Mouse (Mus musculus) midbrain, embryonic 11.5 days (tissue): ENCODE measurements at regions not wholly inside any gene's neighbourhood (a gene's known extent, or its start where the extent isn't known, plus 50 kb on each side); places are given as distances from the start of the nearest gene placed in this dataset.

Experiments
- ATAC-seq: fragments of 200-750 bp; cut with Nextera tagmentation; 2 replicates; pipeline ENCODE4 v1.8.0; 2017; ENCODE audit warnings: moderate TSS enrichment, moderate library complexity; ENCODE audit not compliant: low FRiP score
- DNase-seq: peaks from one replicate; pipeline ENCODE4 v3.0.0; 2015; ENCODE audit warnings: low spot score; ENCODE audit errors: missing footprints
- H3K27ac ChIP-seq: fragments of 300-500 bp; sonication (generic); 2 replicates; pipeline ENCODE4 v1.5.1; 2014; ENCODE audit warnings: low read depth, low read length
- H3K27me3 ChIP-seq: fragments of 300-500 bp; sonication (generic); 2 replicates; pipeline ENCODE4 v1.6.1; 2014; ENCODE audit warnings: mild to moderate bottlenecking, low read length, moderate library complexity, mixed read lengths; ENCODE audit not compliant: control insufficient read depth, insufficient read depth
- H3K36me3 ChIP-seq: fragments of 300-500 bp; sonication (generic); 2 replicates; pipeline ENCODE4 v1.6.1; 2014; ENCODE audit warnings: mild to moderate bottlenecking, low read length, moderate library complexity, mixed read lengths; ENCODE audit not compliant: control insufficient read depth, insufficient read depth
- H3K4me1 ChIP-seq: fragments of 300-500 bp; sonication (generic); 2 replicates; pipeline ENCODE4 v1.6.1; 2014; ENCODE audit warnings: low read length; ENCODE audit not compliant: control insufficient read depth, insufficient read depth
- H3K4me2 ChIP-seq: fragments of 300-500 bp; sonication (generic); 2 replicates; pipeline ENCODE4 v1.6.1; 2014; ENCODE audit warnings: mild to moderate bottlenecking, moderate library complexity
- H3K4me3 ChIP-seq: fragments of 300-500 bp; sonication (generic); 2 replicates; pipeline ENCODE4 v1.5.1; 2014; ENCODE audit warnings: low read depth, low read length
- H3K9ac ChIP-seq: fragments of 300-500 bp; sonication (generic); 2 replicates; pipeline ENCODE4 v1.6.1; 2014; ENCODE audit warnings: low read length
- H3K9me3 ChIP-seq: fragments of 300-500 bp; sonication (generic); 2 replicates; pipeline ENCODE4 v1.6.1; 2016; ENCODE audit warnings: low read length; ENCODE audit not compliant: control insufficient read depth
- WGBS: fragments of 180-500 bp; shearing (Covaris S2); extraction: QIAGEN DNeasy Blood & Tissue Kit; methylation state at CpG from one replicate; pipeline ENCODE4 v1.1.7; 2014; 5-methylcytosine and 5-hydroxymethylcytosine counted together

DNA sequence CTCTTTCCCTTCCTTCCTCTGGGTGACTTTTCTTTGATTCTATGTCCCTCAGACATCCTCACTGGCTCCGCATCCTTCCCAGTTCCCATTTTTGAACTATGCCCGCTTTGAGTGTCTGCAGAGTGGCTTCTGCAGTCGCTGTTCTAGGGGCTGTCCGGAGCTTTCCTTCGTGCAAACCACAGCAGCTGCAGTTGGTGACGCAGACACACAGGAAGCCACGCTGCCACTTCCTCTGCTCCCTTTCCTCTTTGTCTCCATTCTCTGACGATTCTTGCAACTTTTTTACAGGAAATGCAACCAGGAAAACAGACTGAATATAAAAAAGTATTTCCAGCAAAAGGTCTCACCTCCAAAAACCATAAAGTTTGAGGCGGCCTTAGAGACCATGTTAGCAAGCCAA is 191.0 kb upstream of the Tgfbr2 start:
- WGBS: 84% methylated on average over 9 of the region's 9 CpGs
- no peak for ATAC-seq
- no peaks in the 10 kb centered on the region for H3K4me1 ChIP-seq

DNA sequence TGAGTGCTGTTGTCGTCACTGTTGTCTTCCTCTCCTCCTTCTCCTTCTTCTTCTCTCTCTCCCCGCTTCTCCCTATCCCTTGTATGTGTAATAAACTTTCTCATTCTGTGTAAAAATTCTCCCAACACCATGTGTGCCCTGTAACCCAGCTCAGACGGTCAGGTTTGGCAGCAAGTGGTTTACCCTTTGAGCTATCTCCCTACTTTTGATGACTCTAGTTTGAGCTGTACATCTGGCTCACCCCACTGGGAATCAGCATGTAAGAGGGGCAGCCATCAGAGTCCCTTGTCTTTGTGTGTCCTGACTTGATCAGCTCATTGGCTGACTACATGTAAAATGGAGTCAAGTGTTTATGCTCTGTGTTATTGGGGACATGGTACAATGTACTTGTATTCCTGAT is 190.5 kb upstream of the Tgfbr2 start:
- Histone ChIP-seq H3K36me3 (no peaks in the 10 kb centered on the region), H3K4me3 (no peak overlapping the region), H3K4me1 (no peaks in the 10 kb centered on the region), H3K9me3 (no peaks in the 10 kb centered on the region; the same call in 1 of the 2 replicates), H3K4me2 (no peak overlapping the region), H3K27ac (no peak overlapping the region), H3K27me3 (no peaks in the 10 kb centered on the region), H3K9ac (no peak overlapping the region)
- 73% methylated on average over 3 of the region's 3 CpGs for WGBS
- ATAC-seq: no peak
- DNase-seq: peak; percentile 56

More for the DNA sequence above, 191.0 kb upstream of the Tgfbr2 start:
- Histone ChIP-seq H3K27ac (no peak overlapping the region), H3K9me3 (no peaks in the 10 kb centered on the region; the same call in 1 of the 2 replicates), H3K4me3 (no peak overlapping the region), H3K27me3 (no peaks in the 10 kb centered on the region), H3K4me2 (no peak overlapping the region), H3K36me3 (no peaks in the 10 kb centered on the region), H3K9ac (no peak overlapping the region)
- DNase-seq: peak; percentile 44

DNA sequence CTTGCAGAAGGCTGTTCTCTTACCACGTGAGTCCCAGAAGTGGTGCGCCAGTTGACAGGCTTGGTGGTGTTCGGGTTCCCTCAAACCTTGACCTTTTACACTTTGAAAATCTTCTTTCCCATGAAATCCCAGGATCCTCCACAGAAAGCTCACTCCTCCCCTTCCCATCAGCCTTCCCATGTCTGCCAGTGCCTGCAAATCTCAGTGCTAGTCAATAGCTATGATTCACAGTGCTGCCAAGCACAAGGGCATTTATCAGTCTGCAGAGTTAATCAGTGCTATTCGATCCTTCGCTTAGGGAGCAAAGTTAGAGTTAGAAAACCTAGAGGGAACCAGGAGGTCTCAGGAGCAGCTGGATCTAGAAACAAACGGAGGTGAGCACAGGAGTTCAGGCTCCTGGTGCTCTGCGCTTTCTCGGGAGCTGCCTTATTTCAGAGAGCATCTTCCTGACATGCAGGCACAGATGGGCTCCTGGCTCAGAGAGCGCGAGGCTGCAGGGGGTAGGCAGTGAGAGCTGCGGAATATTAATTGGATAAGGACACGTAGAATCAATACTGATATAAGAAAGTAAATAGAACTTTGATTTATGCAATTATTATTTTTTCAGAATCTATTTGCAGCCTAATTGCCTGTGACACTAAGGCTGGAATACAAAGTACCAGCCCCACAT is 190.0 kb upstream of the Tgfbr2 start:
- DNase-seq (peak; percentile 75), ATAC-seq (no peak)
- H3K9me3 ChIP-seq: no peaks in the 10 kb centered on the region; the same call in 1 of the 2 replicates
- no peaks in the 10 kb centered on the region for H3K36me3 ChIP-seq
- H3K4me2 ChIP-seq: no peak overlapping the region
- H3K9ac ChIP-seq: no peak overlapping the region
- 77% methylated on average over 12 of the region's 12 CpGs for WGBS
- no peak overlapping the region for H3K4me3 ChIP-seq
- H3K27me3 ChIP-seq: no peaks in the 10 kb centered on the region
- H3K4me1 ChIP-seq: no peaks in the 10 kb centered on the region
- no peak overlapping the region for H3K27ac ChIP-seq

DNA sequence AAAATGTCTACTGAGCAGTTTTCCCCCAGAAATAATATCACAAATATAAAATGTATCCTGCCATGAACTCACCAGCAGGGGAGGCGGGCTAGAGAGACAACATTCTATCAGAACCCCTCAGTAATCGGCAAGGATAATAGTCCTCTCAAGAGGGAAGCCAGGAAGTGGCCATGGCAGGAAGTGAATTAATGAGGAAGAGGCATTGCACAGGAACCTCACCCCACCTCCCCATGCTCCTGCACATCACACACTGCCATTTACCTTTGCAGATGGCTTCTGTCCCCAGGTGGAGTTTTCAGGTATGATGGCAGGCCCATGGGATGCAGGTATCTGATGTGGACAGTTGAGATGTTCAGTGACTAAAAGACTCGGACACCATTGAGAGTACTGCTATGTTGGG is 185.9 kb upstream of the Tgfbr2 start:
- Histone ChIP-seq H3K4me2 (no peak overlapping the region), H3K36me3 (no peaks in the 10 kb centered on the region), H3K27me3 (no peaks in the 10 kb centered on the region), H3K4me3 (no peak overlapping the region), H3K27ac (no peak overlapping the region), H3K9me3 (no peaks in the 10 kb centered on the region; the same call in 1 of the 2 replicates), H3K4me1 (no peaks in the 10 kb centered on the region), H3K9ac (no peak overlapping the region)
- DNase-seq: peak; percentile 10
- WGBS: 82% methylated on average over 3 of the region's 3 CpGs
- no peak for ATAC-seq

DNA sequence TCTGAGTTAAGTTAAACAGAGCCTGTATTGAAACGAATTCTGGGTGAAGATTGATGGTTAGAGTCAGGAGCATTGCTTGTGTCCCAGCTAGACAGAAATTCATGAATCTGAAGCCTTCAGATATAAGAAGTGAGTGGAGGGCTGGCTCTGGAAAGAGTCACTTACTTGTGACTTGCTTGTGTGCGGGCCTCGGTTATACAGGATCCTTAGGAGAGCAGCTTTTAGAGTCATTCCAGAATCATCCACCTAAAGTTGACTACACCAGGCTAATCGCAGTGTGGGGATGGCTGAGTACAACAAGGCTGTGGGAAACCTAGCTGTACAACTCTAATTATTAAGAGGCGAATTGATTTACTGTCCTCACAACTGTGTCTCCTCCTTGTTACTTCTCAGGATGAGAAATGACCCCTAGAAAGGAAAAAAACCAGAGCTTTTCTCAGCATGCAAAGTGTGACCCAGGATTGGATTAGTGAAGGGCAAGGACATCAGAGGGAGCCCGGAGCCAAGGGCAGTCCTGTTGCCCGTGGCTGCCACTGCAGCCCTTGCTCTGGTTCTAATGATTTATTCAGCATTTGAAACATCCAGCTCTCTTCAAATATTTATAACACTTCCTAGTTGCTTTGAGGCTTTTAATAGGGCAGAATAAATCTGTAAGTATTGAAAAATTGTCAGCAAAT is 179.0 kb upstream of the Tgfbr2 start:
- no peak for ATAC-seq
- no peaks in the 10 kb centered on the region for H3K36me3 ChIP-seq
- WGBS: 86% methylated on average over 7 of the region's 7 CpGs

DNA sequence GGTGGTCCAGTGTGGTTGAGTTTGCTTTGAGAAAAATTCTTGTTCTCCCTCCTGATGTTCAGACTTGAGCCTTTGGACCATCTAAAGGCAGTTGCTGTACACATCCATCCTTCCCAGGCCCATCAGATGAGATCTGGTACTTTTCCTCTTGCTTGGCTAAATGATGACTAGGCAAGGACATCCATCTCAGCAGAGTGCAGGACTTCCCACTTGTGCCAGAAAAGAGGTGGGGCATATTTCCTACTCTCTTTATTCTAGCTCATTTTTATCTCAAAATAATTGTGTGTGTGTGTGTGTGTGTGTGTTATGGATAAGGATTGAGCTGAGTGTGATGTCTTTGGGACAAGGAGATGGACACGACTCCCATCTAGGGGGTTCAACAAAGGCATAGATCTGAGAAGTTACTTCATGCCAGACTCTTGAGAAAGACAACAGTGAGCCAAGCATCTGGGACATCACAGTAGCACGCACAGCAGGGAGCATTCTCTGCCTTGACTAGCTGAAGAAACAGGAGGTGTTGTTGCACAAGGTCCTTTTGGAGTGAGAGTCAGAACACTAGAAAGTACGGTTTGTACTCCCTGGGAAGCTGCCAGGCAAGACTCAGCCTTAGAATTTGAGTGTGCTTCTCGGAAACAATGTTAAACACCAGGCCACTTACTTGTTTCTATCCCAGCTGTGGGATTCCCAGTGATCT is 177.8 kb upstream of the Tgfbr2 start:
- no peak for DNase-seq
- no peaks in the 10 kb centered on the region for H3K36me3 ChIP-seq
- H3K4me3 ChIP-seq: no peak overlapping the region
- no peaks in the 10 kb centered on the region for H3K9me3 ChIP-seq
- ATAC-seq: no peak
- 86% methylated on average over 4 of the region's 4 CpGs for WGBS
- H3K4me1 ChIP-seq: no peaks in the 10 kb centered on the region
- no peaks in the 10 kb centered on the region for H3K27me3 ChIP-seq
- H3K4me2 ChIP-seq: no peak overlapping the region
- H3K9ac ChIP-seq: no peak overlapping the region
- H3K27ac ChIP-seq: no peak overlapping the region

More for the DNA sequence above, 179.0 kb upstream of the Tgfbr2 start:
- no peak overlapping the region for H3K27ac ChIP-seq
- H3K27me3 ChIP-seq: no peaks in the 10 kb centered on the region
- H3K9me3 ChIP-seq: no peaks in the 10 kb centered on the region
- no peak overlapping the region for H3K4me2 ChIP-seq
- H3K9ac ChIP-seq: no peak overlapping the region
- peak; percentile 62 for DNase-seq
- no peaks in the 10 kb centered on the region for H3K4me1 ChIP-seq
- no peak overlapping the region for H3K4me3 ChIP-seq

DNA sequence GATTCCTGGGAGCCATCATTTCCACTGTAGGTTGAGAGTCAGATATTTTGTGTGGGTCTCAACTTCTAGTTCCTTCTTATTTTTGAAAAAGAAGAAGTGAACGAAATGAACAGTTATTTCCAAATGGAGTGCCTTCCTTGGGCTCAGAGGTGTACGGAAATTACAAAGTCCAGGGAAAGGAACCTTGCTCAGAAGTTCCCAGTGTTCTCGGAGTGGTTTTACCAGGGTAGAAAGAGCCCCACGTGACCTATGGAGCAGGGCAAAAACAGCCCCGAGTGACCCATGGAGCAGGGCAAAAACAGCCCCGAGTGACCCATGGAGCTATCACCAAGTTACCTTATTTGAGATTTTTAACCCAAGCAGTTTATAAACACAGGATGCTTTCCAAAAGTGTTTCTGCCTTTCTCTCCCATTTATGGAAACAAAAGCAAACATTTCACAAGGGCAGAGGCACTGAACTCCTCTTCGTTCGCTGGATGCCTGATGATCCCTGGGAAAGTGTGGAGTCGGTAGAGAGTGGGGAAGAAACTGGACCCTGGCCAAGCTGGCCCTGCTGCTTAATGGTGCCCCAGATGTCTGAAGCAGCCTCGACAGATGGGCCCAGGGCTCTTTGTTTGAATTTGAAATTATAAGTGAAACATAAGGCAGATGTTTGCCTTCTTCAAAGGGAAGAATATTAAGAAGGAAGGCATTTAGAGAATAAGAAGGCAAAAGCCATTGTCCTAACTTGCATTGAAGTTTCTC is 175.8 kb upstream of the Tgfbr2 start:
- Histone ChIP-seq H3K9me3 (no peaks in the 10 kb centered on the region), H3K27me3 (no peaks in the 10 kb centered on the region), H3K4me2 (no peak overlapping the region), H3K4me1 (no peaks in the 10 kb centered on the region), H3K4me3 (no peak overlapping the region), H3K27ac (no peak overlapping the region), H3K36me3 (no peaks in the 10 kb centered on the region), H3K9ac (no peak overlapping the region)
- peak; percentile 81 for DNase-seq
- no peak for ATAC-seq
- 73% methylated on average over 10 of the region's 10 CpGs for WGBS

DNA sequence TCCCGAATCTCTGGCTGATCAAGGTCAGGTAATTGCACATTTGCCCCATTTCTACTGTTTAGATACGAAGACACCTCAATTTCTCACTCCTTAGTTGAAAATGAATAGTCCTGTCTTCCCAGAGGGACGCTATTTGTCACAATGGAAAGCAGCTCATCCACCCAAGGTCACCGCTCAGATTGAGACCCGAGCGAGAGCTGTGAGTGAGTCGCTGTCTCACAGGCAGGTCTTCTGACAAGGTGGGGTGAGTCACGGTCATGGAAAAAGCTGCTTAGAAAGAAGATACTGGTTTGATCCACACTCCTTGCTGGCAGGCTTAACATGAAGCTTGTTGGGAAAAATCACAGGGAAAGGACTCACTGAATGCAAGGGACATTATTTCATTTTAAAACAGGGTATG is 171.9 kb upstream of the Tgfbr2 start:
- ATAC-seq: no peak
- 93% methylated on average over 8 of the region's 8 CpGs for WGBS
- DNase-seq: no peak

More for the DNA sequence above, 171.9 kb upstream of the Tgfbr2 start:
- H3K9ac ChIP-seq: no peak overlapping the region
- no peaks in the 10 kb centered on the region for H3K27me3 ChIP-seq
- H3K4me2 ChIP-seq: no peak overlapping the region
- H3K27ac ChIP-seq: no peak overlapping the region
- H3K4me1 ChIP-seq: no peaks in the 10 kb centered on the region
- H3K9me3 ChIP-seq: no peaks in the 10 kb centered on the region
- no peaks in the 10 kb centered on the region for H3K36me3 ChIP-seq
- no peak overlapping the region for H3K4me3 ChIP-seq
